Mouse (Mus musculus): Measurements from ENCODE around the gene Slc47a2.

Slc47a2 gene

GRCm38 (mm10) chr11:61278445-61279077 lies 64.1 kb downstream of the Slc47a2 start:
- no peak for DNase-seq

DNA sequence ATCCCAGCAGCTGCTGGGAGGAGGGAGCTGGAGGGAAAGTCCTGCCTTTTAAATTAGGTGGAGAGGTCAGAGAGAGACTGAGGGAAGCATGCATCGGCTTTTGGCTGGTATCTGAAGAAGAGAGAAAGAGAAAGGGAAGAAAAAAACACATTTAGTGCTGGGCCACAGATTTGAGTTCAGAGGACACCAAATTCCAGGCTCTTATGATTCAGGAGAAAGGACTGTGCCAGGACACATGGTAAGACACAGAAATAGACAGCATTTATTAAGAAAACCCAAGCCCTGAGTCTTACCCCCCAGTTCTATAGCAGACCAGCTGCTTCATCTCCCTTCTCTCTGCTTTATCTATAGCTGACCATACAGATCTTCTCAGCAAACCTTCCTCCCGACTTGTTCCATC lies 64.7 kb downstream of the Slc47a2 start:
- DNase-seq: no peak

DNA sequence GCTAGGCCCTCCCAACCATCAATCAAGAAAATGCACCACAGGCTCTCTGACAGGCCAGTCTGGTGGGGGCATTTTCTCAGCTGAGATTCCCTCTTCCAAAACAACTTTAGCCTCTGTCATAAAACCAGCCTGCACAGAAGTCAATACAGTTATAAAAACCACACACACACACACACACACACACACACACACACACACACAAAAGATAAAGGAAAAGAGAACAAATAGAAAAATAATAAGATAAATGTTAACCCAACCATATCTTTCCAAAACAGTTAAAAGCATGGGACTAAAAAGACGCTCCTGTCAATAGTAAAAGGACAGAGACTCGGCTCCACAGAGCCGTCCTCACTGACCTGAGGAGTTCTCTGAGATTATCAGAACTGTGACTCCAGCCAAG lies 66.2 kb downstream of the Slc47a2 start:
- no peak for DNase-seq

GRCm38 (mm10) chr11:61275106-61275505 lies 67.6 kb downstream of the Slc47a2 start:
- DNase-seq: no peak

DNA sequence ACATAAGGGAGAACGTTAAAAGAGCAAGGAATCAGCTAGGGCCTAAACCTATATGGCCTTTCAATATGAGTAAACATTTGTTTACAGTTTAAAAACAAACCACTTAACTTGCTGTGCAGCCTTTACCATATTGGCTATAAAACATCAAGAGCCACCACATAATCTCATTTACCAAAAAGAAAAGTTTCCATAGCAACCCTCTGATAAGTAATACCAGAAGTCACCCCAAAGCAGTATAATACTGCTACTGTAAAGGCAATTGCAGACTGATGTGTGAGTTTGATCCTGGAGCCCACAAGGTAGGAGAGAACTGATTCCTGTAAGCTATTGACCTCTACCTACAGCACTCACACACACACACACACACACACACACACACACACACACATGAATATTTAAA lies 68.2 kb downstream of the Slc47a2 start:
- no peak for DNase-seq

GRCm38 (mm10) chr11:61273928-61274327 lies 68.7 kb downstream of the Slc47a2 start:
- no peak for DNase-seq

DNA sequence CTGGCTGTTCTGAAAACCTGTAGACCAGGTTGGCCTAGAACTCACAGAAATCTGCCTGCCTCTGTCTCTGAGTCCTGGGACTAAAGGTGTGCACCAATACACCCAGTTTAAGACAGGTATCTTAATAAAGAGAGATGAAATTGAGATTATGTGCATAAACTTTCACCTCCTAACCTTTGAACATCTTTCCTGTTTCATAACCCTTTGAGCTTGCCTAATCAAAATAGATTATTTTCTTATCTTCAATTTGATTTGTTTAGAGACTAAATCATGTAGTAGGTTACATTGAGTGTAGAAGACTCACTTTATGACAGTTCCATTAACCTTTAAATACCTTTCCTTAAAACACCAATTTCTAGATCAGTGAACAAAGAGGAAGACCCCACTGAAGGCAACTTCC lies 71.0 kb downstream of the Slc47a2 start:
- DNase-seq: no peak

DNA sequence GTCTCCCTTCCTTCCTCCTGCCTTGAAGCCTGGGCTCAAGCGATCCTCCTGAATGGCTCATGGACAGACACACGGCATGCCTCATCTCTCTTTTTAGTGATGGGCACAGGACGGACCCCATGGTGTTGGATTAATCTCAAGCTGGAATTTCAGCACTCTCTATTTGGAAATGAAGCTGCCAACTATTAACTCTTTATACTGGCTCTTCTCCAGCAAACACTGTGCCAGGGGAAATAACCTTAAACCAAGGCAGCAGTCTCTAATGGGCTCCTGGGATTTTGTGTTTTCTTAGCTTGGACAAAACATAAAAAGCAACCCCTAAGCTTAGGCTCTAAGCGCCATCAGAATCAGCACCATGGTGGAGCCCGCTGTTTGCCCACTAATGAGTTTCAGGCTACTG lies 72.3 kb downstream of the Slc47a2 start:
- DNase-seq: no peak

DNA sequence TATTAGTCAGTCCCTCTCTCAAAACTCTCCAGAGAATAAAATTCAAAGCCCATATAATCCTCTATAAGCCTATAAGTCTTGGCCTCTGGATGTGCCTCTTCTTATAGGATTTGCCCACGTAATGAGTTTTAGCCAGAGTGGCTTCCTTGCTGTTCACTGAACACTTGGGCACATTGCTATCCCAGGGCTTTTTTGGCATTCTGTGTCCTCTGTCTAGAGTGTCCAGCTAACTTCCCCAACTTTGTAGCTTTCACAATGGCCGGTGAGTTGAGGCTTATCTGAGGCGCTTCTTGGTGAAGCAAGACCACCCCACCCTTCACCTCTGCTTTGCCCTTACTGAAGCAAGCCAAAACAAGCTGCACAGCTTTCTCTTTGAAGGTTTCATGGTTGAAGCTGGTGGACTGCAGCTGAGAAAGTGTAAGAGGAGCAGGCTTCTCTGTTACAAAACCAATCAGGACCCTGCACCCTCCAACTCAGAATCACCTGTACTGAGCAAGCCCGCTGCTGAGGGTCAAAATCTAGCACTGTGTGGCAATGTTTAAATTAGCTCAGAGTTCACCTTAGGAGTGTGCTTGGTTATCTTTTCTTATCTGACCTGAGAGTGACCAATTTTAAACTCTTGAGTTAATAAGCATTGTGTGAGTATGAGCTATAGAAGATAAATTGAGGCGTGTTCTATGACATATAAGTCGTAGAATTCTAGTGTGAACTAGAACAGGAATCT lies 73.9 kb downstream of the Slc47a2 start:
- no peak for DNase-seq

DNA sequence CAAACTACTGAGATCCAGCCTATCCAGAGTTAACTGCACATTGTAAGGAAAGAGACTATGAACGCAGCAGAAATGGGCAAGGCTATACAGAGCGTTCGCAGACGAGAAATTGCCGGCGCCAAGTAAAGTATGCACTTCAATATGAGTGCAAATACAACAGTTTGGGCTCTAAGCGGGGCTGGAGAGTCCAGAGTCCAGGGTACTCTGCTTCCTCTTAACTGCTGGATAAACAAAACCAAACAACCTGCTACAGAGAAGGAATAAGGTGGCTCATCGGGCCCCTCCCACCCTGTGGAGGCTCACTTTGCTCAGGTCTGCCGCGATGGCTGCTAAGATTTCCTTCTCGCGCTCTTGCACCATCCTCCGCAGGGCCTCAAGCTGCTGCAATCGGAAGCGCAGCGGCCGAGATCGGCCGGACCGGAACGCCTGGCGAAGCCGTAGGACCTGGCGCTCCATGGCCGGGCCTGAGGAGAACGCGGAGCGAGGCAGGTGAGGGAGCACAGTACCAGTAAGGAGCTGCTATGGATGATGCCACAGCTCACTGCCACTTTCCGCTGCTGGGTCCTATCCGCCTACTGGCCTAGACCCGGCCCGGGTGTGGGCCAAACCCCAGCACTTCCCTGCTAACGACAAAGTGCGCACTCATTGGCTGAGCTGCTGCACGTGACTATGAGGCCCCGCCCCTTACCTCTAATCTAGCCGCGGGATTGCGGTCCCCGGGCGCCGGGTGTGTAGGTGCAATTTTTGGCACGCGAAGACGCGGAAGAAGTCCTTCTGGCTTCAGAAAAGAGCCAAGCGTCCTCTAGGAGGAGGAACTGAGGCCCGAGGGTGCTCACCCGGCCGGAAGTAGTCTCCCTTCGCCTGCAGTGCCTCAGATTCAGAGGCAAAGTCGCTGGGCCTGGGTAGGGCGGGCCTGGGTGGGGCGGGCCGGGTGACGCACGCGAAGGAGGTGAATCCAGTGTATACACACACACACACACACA lies 75.8 kb downstream of the Slc47a2 start, which contains the start of gene Aldh3a2:
Aldh3a2 (minus strand) TSS at position 914 of the 983 bp plus-strand sequence.
- peak; percentile 96 to 97 for DNase-seq

- DNase-seq: no peak
These were observed 78.8 kb downstream of the Slc47a2 start for GRCm38 (mm10) chr11:61263841-61264240.

DNA sequence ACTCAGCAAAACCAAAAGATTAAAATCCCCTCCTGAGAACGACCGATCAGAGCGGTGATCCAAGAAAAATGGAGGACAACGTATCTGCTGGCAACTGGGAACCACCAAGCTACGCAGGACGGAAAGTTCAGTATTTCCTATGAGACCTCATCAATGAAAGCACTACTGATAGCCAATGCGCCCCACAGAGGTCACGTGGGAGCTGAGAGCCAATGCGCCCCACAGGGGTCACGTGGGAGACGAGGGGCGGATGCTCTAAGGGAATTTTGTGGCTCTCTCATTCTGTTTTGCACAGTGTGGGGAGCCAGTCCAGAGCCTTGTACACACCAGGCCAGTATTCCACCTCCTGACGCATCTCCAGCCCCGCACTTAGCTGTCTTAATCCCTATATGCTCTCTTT lies 80.1 kb downstream of the Slc47a2 start:
- DNase-seq: no peak

GRCm38 (mm10) chr11:61259106-61259505 lies 83.6 kb downstream of the Slc47a2 start:
- no peak for DNase-seq

- no peak for DNase-seq
These were observed 89.9 kb downstream of the Slc47a2 start for GRCm38 (mm10) chr11:61252807-61253206.

GRCm38 (mm10) chr11:61251741-61252140 lies 90.9 kb downstream of the Slc47a2 start:
- no peak for DNase-seq
